Mouse (Mus musculus) heart, embryonic 11.5 days (tissue): Measurements from ENCODE around the gene Vmn1r104. TPM values are rescaled to one million over a fixed set of nuclear protein-coding genes. Genes with fewer than 3 reads are reported as not detected.
"Not testable (repeated sequence)": the region's sequence is repeated elsewhere in the genome, so short reads cannot be mapped to it uniquely, and the experiment has no call there.

Experiments used
- ATAC-seq: fragments of 200-750 bp; cut with Nextera tagmentation; replicated peaks from 2 replicates; pipeline ENCODE4 v1.8.0; 2017; ENCODE audit warnings: moderate library complexity; ENCODE audit not compliant: insufficient number of reproducible peaks, low FRiP score, low TSS enrichment
- H3K27ac ChIP-seq: fragments of 300-500 bp; sonication (generic); 2 replicates; pipeline ENCODE4 v1.5.1; 2014; ENCODE audit warnings: mild to moderate bottlenecking, low read depth, low read length
- H3K27me3 ChIP-seq: fragments of 300-500 bp; sonication (generic); 2 replicates; pipeline ENCODE4 v1.6.1; 2014; ENCODE audit warnings: mild to moderate bottlenecking, low read length, mixed read lengths; ENCODE audit not compliant: control insufficient read depth, insufficient read depth
- H3K36me3 ChIP-seq: fragments of 300-500 bp; sonication (generic); 2 replicates; pipeline ENCODE4 v1.6.1; 2014; ENCODE audit warnings: mild to moderate bottlenecking, low read length, moderate library complexity, mixed read lengths; ENCODE audit not compliant: control insufficient read depth, insufficient read depth
- H3K4me1 ChIP-seq: fragments of 300-500 bp; sonication (generic); 2 replicates; pipeline ENCODE4 v1.6.1; 2014; ENCODE audit warnings: low read length; ENCODE audit not compliant: control insufficient read depth, insufficient read depth
- H3K4me2 ChIP-seq: fragments of 300-500 bp; sonication (generic); 2 replicates; pipeline ENCODE4 v1.6.1; 2014; ENCODE audit warnings: mild to moderate bottlenecking, moderate library complexity
- H3K4me3 ChIP-seq: fragments of 300-500 bp; sonication (generic); 2 replicates; pipeline ENCODE4 v1.5.1; 2014; ENCODE audit warnings: low read depth, low read length
- H3K9ac ChIP-seq: fragments of 300-500 bp; sonication (generic); 2 replicates; pipeline ENCODE4 v1.6.1; 2014; ENCODE audit warnings: mild to moderate bottlenecking, low read depth, low read length, moderate library complexity
- H3K9me3 ChIP-seq: fragments of 300-500 bp; sonication (generic); replicated peaks from 2 replicates; pipeline ENCODE4 v1.6.1; 2016; ENCODE audit warnings: low read length; ENCODE audit not compliant: control insufficient read depth
- WGBS: fragments of 180-500 bp; shearing (Covaris S2); extraction: QIAGEN DNeasy Blood & Tissue Kit; methylation state at CpG from one replicate; pipeline ENCODE4 v1.1.7; 2014; ENCODE audit not compliant: insufficient replicate concordance; 5-methylcytosine and 5-hydroxymethylcytosine counted together
- polyA plus RNA-seq: library from polyadenylated mRNA; unstranded; fragments of >200 nt; fragmentation: Nextera tagmentation; extraction: Ambion mirVana; gene quantifications from 2 replicates; pipeline ENCODE4 v1.2.1, GENCODE M21; 2014

The Vmn1r104 gene
- polyA plus RNA-seq: not detected in 2 replicates

GRCm38 (mm10) chr7:20533537-20533936 lies at the start of gene Vmn1r104:
Gene Vmn1r104 (plus strand): TSS chr7:20533837.
- H3K36me3 ChIP-seq, H3K27ac ChIP-seq, H3K27me3 ChIP-seq, H3K4me1 ChIP-seq, H3K4me3 ChIP-seq, H3K4me2 ChIP-seq, H3K9ac ChIP-seq, H3K9me3 ChIP-seq, ATAC-seq: not testable (repeated sequence)
- whole genome bisulfite sequencing: no CpG with 5 or more reads among the region's 3 CpGs

- not testable (repeated sequence) for H3K4me2 ChIP-seq, H3K9me3 ChIP-seq, H3K36me3 ChIP-seq, H3K27me3 ChIP-seq, H3K9ac ChIP-seq, ATAC-seq, H3K4me3 ChIP-seq, H3K27ac ChIP-seq, H3K4me1 ChIP-seq
- WGBS: no CpG with 5 or more reads among the region's 3 CpGs
Measured at GRCm38 (mm10) chr7:20510434-20510833, 23.2 kb upstream of the Vmn1r104 start, which contains the start of gene Vmn1r103. Gene Vmn1r103 (minus strand): TSS chr7:20510534.

- H3K4me1 ChIP-seq, H3K9me3 ChIP-seq, H3K36me3 ChIP-seq, H3K4me3 ChIP-seq, H3K27me3 ChIP-seq, ATAC-seq, H3K4me2 ChIP-seq, H3K9ac ChIP-seq, H3K27ac ChIP-seq: not testable (repeated sequence)
- WGBS: no CpG with 5 or more reads among the region's 1 CpGs
Measured at GRCm38 (mm10) chr7:20545657-20546056, 12.0 kb downstream of the Vmn1r104 start, which contains the start of gene Gm5726. Gene Gm5726 (minus strand): TSS chr7:20545757.

- not testable (repeated sequence) for ATAC-seq, H3K4me1 ChIP-seq, H3K36me3 ChIP-seq, H3K27ac ChIP-seq, H3K4me3 ChIP-seq, H3K4me2 ChIP-seq, H3K27me3 ChIP-seq, H3K9me3 ChIP-seq, H3K9ac ChIP-seq
- no CpG with 5 or more reads among the region's 3 CpGs for WGBS
Measured at GRCm38 (mm10) chr7:20576141-20576540, 42.5 kb downstream of the Vmn1r104 start, which contains the start of gene Gm4141. Gene Gm4141 (minus strand): TSS chr7:20576241.

Other genes starting within 250 kb of the Vmn1r104 start
- not detected in 2 replicates for gene Gm4133, start 199.8 kb upstream of the Vmn1r104 start, polyA plus RNA-seq
- gene Gm5728, start 158.4 kb upstream of the Vmn1r104 start, polyA plus RNA-seq: not detected in 2 replicates
- gene Vmn1r100, start 115.9 kb upstream of the Vmn1r104 start, polyA plus RNA-seq: not detected in 2 replicates
- gene Vmn1r101, start 91.2 kb upstream of the Vmn1r104 start, polyA plus RNA-seq: not detected in 2 replicates
- not detected in 2 replicates for gene Gm10670, start 58.9 kb upstream of the Vmn1r104 start, polyA plus RNA-seq
- gene Vmn1r103, start 23.3 kb upstream of the Vmn1r104 start, polyA plus RNA-seq: not detected in 2 replicates
- not detected in 2 replicates for gene Gm5726, start 11.9 kb downstream of the Vmn1r104 start, polyA plus RNA-seq
- gene Gm4141, start 42.4 kb downstream of the Vmn1r104 start, polyA plus RNA-seq: not detected in 2 replicates
- gene Gm4513, start 65.2 kb downstream of the Vmn1r104 start, polyA plus RNA-seq: not detected in 2 replicates
- not detected in 2 replicates for gene Vmn1r107, start 135.1 kb downstream of the Vmn1r104 start, polyA plus RNA-seq
- not detected in 2 replicates for gene Vmn1r111, start 169.4 kb downstream of the Vmn1r104 start, polyA plus RNA-seq
- not detected in 2 replicates for gene Gm10668, start 196.8 kb downstream of the Vmn1r104 start, polyA plus RNA-seq
- not detected in 2 replicates for gene Vmn1r112, start 237.3 kb downstream of the Vmn1r104 start, polyA plus RNA-seq